Mouse (Mus musculus) liver, adult 2 months (tissue): ENCODE data around the gene Fem1a. TPM values are rescaled to one million over a fixed set of nuclear protein-coding genes. Genes with fewer than 3 reads are reported as not detected.
A peak's percentile ranks its signal among the peaks of the same experiment; 100 is the strongest.

Experiments used
- DNase-seq: peaks from one replicate; pipeline ENCODE4 v3.0.0-alpha.2; 2011; ENCODE audit warnings: low read depth, low spot score; ENCODE audit errors: extremely low read depth
- H3K27ac ChIP-seq: fragments of 200-500 bp; replicated peaks from 2 replicates; pipeline ENCODE4 v1.5.1; 2012; ENCODE audit warnings: low read depth, mild to moderate bottlenecking, control low read depth, inconsistent platforms, low read length; ENCODE audit not compliant: insufficient read depth
- H3K27me3 ChIP-seq: fragments of 200-500 bp; 2 replicates; pipeline ENCODE4 v1.6.1; 2012; ENCODE audit warnings: mild to moderate bottlenecking, moderate library complexity, low read length, inconsistent platforms; ENCODE audit not compliant: control insufficient read depth, insufficient read depth
- H3K36me3 ChIP-seq: fragments of 200-500 bp; 2 replicates; pipeline ENCODE4 v1.6.1; 2012; ENCODE audit warnings: low read length, inconsistent platforms; ENCODE audit not compliant: control insufficient read depth, insufficient read depth
- H3K4me1 ChIP-seq: fragments of 200-500 bp; 2 replicates; pipeline ENCODE4 v1.6.1; 2011; ENCODE audit warnings: low read length; ENCODE audit not compliant: control insufficient read depth, insufficient read depth
- H3K4me3 ChIP-seq: fragments of 200-500 bp; 2 replicates; pipeline ENCODE4 v1.5.1; 2011; ENCODE audit warnings: low read depth, mild to moderate bottlenecking, control low read depth, low read length, moderate library complexity; ENCODE audit not compliant: insufficient read depth
- H3K79me2 ChIP-seq: fragments of 200-500 bp; 2 replicates; pipeline ENCODE4 v1.6.1; 2012; ENCODE audit warnings: inconsistent platforms, mild to moderate bottlenecking, low read length, moderate library complexity; ENCODE audit not compliant: control insufficient read depth, insufficient read depth
- H3K9ac ChIP-seq: fragments of 200-500 bp; 2 replicates; pipeline ENCODE4 v1.6.1; 2012; ENCODE audit warnings: low read depth, mild to moderate bottlenecking, control low read depth, inconsistent platforms, low read length
- CTCF ChIP-seq: fragments of 200-500 bp; IDR thresholded peaks from 2 replicates; pipeline ENCODE4 v1.5.1; 2011; ENCODE audit warnings: low read depth, low read length, control low read depth
- POLR2A ChIP-seq: fragments of 200-500 bp; IDR thresholded peaks from 2 replicates; pipeline ENCODE4 v1.6.1; 2011; ENCODE audit warnings: low read length, control low read depth; ENCODE audit not compliant: insufficient read depth; ENCODE audit errors: extremely low read depth
- WGBS: fragments of 180-500 bp; shearing (Covaris S2); methylation state at CpG from one replicate; pipeline ENCODE4 v1.1.7; 2018; 5-methylcytosine and 5-hydroxymethylcytosine counted together
- polyA plus RNA-seq: library from polyadenylated mRNA; depleted of rRNA; stranded (reverse); fragments of >200 nt; gene quantifications from 2 replicates; pipeline ENCODE4 v1.2.3, GENCODE M21; 2012
- total RNA-seq: library from RNA; depleted of rRNA; stranded (reverse); fragments of >200 nt; gene quantifications from 2 replicates; pipeline ENCODE4 v1.2.3, GENCODE M21; 2014

Fem1a gene
- total and polyA plus RNA-seq, 2 experiments, result 11.5 to 18.9 TPM

DNA sequence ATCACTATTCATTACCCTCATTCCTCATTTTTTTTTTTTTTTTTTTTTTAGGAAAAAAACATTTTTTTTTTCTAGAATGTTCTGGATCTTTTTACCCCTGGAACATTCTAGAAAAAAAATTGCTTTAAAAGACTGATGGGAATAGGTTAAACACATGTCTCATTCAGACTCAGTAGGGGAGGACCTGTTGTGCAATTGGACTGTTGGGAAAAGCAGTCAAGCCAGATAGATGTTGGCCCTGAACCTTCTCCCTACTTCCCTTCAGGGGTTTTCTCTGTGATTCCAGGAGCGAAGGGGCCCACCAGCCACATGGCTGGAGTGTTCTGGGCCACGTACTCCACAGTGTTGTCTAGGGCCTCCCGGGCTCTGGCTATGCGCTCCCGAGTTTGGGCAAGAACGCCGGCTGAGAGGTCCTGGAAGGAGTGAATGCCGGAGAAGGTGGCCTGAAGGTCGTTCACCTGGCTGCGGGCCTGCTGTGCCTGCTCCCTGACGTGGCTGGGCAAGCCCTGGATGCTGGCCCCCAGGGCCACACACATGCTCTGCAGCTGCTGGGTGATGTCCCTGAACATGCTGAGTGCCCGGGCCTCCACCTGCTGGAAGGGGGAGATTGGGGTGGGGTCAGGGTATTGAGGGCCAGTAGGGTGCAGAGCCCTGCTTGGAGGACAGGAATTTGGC lies 23.0 kb downstream of the Fem1a start:
- 25% methylated on average over 12 of the region's 12 CpGs for WGBS
- H3K4me3 ChIP-seq, result no peak overlapping the region
- no peak for TF ChIP-seq POLR2A
- TF ChIP-seq CTCF, result no peak
- H3K9ac ChIP-seq, result peak overlapping the region; percentile 61
- DNase-seq, result peak; percentile 83
- no peaks in the 10 kb centered on the region for H3K27me3 ChIP-seq
- peaks cover 17% of the 10 kb centered on the region for H3K4me1 ChIP-seq
- peaks cover 21% of the 10 kb centered on the region for H3K36me3 ChIP-seq
- peak overlapping the region; percentile 97 for H3K27ac ChIP-seq
- peaks cover 3% of the 10 kb centered on the region; the same call in 1 of the 2 replicates for H3K79me2 ChIP-seq

DNA sequence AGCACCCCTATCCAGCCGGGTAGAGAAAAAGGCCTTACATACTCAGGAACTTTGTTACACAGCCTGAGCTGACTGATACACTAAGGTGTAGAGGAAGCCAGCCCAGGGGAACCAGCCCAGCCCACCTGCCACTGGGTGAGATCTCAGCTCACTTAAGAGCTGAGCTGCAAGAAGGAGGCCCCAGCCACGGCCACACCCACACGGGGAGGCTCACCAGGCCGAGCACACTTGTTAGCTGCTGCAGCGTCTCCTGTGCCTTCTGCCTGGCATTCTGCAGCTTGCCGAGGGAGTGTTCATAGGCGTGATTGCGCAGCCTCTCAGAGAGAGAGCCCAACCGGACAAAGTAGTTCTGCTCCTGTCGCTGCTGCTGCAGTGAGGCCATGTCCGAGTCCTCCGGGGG lies 24.6 kb downstream of the Fem1a start:
- no peak for TF ChIP-seq CTCF
- peaks cover 14% of the 10 kb centered on the region for H3K4me1 ChIP-seq
- H3K4me3 ChIP-seq, result no peak overlapping the region
- 95% methylated on average over 12 of the region's 12 CpGs for WGBS
- H3K79me2 ChIP-seq, result no peaks in the 10 kb centered on the region; the same call in 1 of the 2 replicates
- DNase-seq, result no peak
- peaks cover 32% of the 10 kb centered on the region for H3K36me3 ChIP-seq
- no peak overlapping the region for H3K9ac ChIP-seq
- no peaks in the 10 kb centered on the region for H3K27me3 ChIP-seq
- H3K27ac ChIP-seq, result no peak overlapping the region

DNA sequence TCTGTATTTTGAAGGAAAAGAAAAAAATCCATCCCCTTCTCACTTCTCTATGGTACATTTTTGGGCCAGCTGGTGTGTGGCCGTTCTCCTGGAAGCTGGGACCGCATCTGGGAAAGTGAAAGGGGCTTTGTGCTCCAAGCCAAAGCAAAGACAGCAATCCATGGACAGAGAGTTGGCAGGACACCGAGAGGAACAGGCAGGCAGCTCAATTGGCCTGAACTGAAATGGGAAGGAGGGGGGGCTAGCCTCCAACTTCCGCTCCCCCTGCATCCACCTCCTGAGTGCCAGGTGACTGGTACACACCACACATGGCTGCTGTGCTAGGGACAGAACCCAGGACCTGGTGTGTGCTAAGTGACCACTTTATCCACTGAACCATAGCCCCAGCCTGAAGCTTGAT lies 26.2 kb downstream of the Fem1a start:
- Histone ChIP-seq H3K27me3 (no peaks in the 10 kb centered on the region), H3K36me3 (peaks cover 35% of the 10 kb centered on the region), H3K4me1 (peaks cover 13% of the 10 kb centered on the region), H3K9ac (no peak overlapping the region), H3K79me2 (no peaks in the 10 kb centered on the region; the same call in 1 of the 2 replicates), H3K27ac (no peak overlapping the region), H3K4me3 (no peak overlapping the region)
- TF ChIP-seq CTCF (no peak), POLR2A (no peak)
- WGBS, result 85% methylated on average over 4 of the region's 4 CpGs
- no peak for DNase-seq

DNA sequence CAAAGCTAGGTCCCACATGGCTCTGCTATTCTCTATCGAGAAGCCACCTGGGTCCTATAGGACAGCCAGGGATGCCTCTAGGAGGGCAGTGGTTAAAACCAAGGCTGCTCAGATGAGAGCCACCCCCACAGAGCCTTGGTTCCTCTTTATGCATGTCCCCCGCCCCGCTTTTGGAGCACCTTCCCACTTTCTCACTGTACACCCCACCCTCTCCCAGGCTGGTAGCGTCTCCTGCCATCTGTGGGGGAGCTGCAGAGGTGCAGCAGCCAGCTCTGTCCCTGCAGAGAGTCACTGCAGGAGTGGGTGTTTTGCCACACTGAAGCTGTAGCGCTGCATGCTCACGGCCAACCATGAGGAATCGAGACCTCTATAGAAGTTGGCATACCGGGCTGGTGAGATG lies 26.7 kb downstream of the Fem1a start:
- TF ChIP-seq POLR2A (no peak), CTCF (no peak)
- DNase-seq, result no peak
- Histone ChIP-seq H3K27ac (no peak overlapping the region), H3K4me1 (peaks cover 9% of the 10 kb centered on the region), H3K4me3 (no peak overlapping the region), H3K27me3 (no peaks in the 10 kb centered on the region), H3K79me2 (no peaks in the 10 kb centered on the region; the same call in 1 of the 2 replicates), H3K36me3 (peaks cover 35% of the 10 kb centered on the region), H3K9ac (no peak overlapping the region)
- 88% methylated on average over 8 of the region's 8 CpGs for WGBS

DNA sequence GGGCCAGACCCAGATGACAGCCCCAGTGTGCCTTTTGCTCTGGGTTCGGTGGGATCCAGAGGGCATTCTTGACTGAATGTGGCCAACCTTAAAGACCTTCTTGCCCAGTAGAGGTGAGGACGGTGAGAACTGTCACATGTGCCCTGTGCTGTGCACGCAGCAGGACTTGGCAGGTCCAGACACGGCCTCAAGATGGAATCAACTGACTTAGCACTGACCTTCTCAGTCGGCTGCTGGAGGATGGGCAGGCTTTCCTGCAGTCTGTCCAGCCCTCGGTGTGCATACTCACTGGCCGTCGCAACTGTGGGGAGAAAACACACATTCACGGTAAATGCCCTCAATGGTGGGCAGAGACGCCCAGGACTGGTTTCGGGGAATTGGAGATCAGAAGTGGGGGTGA lies 29.4 kb downstream of the Fem1a start:
- peaks cover 26% of the 10 kb centered on the region for H3K36me3 ChIP-seq
- no peak overlapping the region for H3K9ac ChIP-seq
- H3K79me2 ChIP-seq, result no peaks in the 10 kb centered on the region; the same call in 1 of the 2 replicates
- no peak overlapping the region for H3K27ac ChIP-seq
- peaks cover 10% of the 10 kb centered on the region for H3K4me1 ChIP-seq
- TF ChIP-seq POLR2A (no peak), CTCF (no peak)
- DNase-seq, result no peak
- H3K27me3 ChIP-seq, result no peaks in the 10 kb centered on the region
- WGBS, result 97% methylated on average over 11 of the region's 11 CpGs
- H3K4me3 ChIP-seq, result no peak overlapping the region

DNA sequence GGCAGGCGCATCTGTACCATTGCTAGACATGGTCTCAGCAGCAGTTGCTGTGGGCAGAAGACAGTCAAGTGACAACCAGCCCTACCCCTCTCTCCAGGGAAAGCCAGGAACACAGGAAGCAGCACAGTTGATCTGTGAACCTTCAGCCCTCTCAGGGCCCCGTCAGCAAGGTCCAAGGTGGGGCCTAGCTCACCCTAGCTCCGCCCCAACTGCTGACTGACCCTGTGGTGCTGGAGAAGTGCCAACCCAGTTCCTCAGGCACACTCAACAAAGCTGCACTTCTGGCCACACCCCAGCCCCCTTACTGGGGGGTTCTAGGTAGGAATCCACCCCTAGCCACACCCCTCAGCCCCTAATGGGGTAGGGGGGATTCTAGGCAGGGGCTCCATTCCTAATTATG lies 31.2 kb downstream of the Fem1a start:
- TF ChIP-seq CTCF (no peak), POLR2A (no peak)
- peak; percentile 45 for DNase-seq
- Histone ChIP-seq H3K27ac (peak overlapping the region; percentile 40; the same call in 1 of the 2 replicates), H3K9ac (peak overlapping the region; percentile 35; the same call in 1 of the 2 replicates), H3K36me3 (peaks cover 21% of the 10 kb centered on the region), H3K79me2 (no peaks in the 10 kb centered on the region; the same call in 1 of the 2 replicates), H3K27me3 (no peaks in the 10 kb centered on the region), H3K4me1 (peaks cover 13% of the 10 kb centered on the region), H3K4me3 (no peak overlapping the region)
- 55% methylated on average over 3 of the region's 3 CpGs for WGBS
